Mouse (Mus musculus): ENCODE measurements around the gene Retreg1. TPM values are rescaled to one million over a fixed set of nuclear protein-coding genes. Genes with fewer than 3 reads are reported as not detected.

Retreg1 gene
- total RNA-seq, 1 experiment from 2014 or later = 200 TPM

DNA sequence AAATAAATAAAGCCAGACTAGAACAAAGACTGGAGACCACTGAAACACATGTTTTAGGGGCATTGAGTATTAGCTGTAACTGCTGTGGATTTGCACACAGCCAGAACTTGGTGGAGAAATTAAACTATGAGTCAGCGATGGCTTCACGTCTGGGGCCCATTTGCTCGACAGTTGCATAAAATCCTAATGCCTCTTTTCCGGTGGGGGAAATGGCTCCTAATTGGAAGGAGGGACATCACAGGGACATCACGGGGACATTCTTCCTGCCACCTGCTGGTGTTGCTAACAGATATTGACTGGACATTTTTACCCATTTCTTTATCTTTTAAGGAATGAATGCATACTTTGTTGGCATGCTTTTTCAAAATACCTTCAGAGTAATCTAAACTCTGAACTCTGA lies 26.1 kb downstream of the Retreg1 start:
- no peak for ATAC-seq (replicated peaks in 1 of 2; ENCODE audit: insufficient read depth in 1 of 2, low FRiP score in 2 of 2, low TSS enrichment in 1 of 2, low read depth in 1 of 2, poor library complexity in 2 of 2, severe bottlenecking in 2 of 2)

DNA sequence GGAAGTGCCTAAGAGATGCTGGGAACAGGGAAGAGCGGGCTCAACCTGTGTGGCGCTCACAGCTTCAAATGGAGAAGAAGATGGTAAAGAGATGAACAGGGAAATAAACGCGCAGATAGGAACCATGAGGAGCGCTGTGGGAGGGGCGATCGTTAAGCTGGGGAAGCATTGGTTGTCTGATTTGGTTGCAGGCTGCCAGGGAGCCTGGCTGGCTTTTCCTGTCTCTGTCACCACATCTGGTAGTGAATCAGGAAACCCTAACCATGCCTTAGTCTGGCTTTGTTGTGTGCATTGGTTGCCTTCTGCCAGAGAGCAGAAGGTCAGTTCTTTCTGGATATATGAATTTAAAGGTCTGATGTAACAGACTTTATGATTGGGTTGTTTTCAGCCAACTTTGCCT lies 28.5 kb downstream of the Retreg1 start:
- peak; percentile 69 to 86 for ATAC-seq (replicated peaks in 1 of 2; ENCODE audit: insufficient read depth in 1 of 2, low FRiP score in 2 of 2, low TSS enrichment in 1 of 2, low read depth in 1 of 2, poor library complexity in 2 of 2, severe bottlenecking in 2 of 2)

DNA sequence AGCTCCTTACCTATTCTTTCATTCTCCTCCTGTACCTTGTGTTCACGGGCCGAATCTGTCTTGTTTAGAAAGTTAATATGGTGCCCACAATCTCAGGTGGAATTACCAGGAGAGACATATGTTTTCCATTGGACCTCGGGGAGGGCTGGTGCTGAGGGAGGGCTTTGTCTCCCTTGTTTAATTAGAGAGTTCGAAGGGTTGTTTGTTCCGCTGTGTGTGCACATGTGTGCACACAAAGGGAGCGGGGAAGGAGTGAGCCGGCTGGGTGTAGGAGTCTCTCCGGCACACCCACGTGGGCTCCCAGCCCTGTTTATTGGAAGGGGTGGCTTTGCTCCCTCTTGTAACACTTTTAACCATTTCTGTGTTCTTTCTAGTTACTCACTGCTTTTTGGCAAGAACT lies 29.1 kb downstream of the Retreg1 start:
- ATAC-seq (replicated peaks in 1 of 2; ENCODE audit: insufficient read depth in 1 of 2, low FRiP score in 2 of 2, low TSS enrichment in 1 of 2, low read depth in 1 of 2, poor library complexity in 2 of 2, severe bottlenecking in 2 of 2) = no peak

DNA sequence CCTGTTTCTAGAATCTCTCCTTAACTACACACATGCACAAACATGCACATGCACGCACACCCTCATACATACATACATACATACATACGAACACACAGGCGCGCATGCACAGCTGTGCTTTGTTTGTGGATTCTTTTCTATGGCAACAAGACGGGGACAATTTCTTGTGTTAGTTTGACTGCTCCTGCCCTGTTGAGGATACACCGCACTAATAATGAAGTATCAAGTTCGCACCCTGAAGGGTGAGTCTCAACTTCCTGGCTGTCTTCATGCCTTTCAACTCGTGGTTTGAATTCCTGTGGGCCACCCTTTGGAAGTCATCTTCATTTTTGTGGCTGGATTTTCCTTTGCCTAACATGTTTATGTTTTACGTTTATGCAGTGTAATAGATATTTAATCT lies 29.7 kb downstream of the Retreg1 start:
- ATAC-seq (replicated peaks in 1 of 2; ENCODE audit: insufficient read depth in 1 of 2, low FRiP score in 2 of 2, low TSS enrichment in 1 of 2, low read depth in 1 of 2, poor library complexity in 2 of 2, severe bottlenecking in 2 of 2) = no peak

DNA sequence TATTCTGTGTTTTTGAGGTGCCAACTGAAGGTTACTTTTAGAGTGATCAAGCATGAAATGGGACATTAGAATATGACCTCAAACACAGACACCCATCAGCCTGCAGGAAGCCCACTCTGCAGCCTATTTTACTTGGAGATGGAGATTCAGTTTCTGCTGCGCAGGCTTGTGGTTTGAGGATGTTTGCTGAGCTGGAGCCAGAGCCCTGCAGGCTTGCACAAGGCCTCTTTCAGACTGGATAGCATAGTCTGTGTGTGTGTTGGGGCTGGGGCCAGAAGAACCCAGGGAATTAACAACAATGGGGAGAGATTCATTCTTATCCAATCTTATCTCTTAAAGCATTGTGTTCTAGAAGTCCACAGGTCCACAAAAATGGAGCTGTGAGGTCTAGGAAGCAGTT lies 30.6 kb downstream of the Retreg1 start:
- ATAC-seq (replicated peaks in 1 of 2; ENCODE audit: insufficient read depth in 1 of 2, low FRiP score in 2 of 2, low TSS enrichment in 1 of 2, low read depth in 1 of 2, poor library complexity in 2 of 2, severe bottlenecking in 2 of 2) = peak; percentile 33 to 43; a peak in 2 of 4 replicates

DNA sequence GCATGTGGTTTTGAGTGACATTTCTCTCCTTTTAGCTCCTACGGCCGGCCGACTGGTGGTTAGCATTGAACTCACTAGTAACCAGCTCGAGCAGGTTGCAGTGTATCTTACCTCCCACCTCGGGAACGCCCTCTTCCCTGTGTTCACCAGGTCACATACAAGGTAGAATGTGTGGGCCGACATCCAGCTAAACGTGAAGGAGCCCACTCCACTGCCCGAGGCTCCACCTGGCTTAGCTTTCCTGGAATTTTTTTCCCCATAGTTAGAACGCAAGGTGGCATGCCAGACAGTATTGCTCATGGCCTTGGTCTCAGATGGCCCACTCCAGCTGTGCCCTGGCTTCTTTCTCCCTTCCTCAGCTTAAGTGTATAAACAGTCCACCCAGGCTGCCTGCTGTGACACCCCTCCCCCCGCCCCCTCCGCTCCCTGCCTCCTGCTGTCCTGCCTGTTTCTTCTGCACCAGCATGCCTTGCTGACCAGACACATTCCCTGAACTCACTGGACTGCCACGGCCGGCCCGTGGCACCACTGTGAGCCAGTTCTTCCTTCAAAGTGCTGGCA lies 33.7 kb downstream of the Retreg1 start:
- ATAC-seq (replicated peaks in 1 of 2; ENCODE audit: insufficient read depth in 1 of 2, low FRiP score in 2 of 2, low TSS enrichment in 1 of 2, low read depth in 1 of 2, poor library complexity in 2 of 2, severe bottlenecking in 2 of 2) = no peak

DNA sequence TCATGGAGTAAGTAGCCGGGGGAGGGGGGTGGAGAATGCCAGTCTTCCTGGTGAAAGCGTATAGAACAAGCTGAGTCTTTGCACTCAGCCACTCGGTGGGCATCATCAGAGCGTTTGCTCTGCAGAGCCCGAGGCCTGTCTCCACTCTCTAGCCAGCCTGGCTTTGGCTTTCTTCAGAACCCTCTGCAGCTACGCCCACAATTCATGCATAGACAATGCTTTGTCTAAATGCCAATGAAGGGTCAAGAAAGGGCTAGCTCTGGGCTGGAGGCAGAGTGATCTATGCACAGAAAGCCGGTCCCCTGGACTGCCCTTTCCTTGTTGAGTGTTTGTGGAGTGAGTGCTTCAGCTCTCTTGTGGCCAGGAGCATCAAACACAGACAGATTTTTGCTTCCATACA lies 34.8 kb downstream of the Retreg1 start:
- no peak for ATAC-seq (replicated peaks in 1 of 2; ENCODE audit: insufficient read depth in 1 of 2, low FRiP score in 2 of 2, low TSS enrichment in 1 of 2, low read depth in 1 of 2, poor library complexity in 2 of 2, severe bottlenecking in 2 of 2)

DNA sequence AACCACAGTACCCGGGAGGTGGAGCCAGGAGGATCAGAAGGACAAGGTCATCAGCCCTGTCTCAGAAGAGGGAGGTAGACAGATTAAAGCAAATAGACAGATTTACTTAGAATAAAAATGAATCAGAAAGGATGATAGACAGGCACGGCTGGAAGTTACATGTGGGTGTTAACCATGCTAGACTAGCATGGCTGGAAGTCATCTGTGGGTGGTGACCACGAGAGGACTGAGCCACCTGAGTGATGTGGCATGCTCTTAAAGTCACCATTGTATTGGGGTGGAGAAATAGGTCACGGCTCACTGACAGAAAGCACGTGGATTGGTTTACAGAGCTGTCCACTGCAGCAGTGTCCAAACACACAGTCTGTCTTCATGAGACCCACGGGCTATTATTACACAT lies 36.2 kb downstream of the Retreg1 start:
- ATAC-seq (replicated peaks in 1 of 2; ENCODE audit: insufficient read depth in 1 of 2, low FRiP score in 2 of 2, low TSS enrichment in 1 of 2, low read depth in 1 of 2, poor library complexity in 2 of 2, severe bottlenecking in 2 of 2) = no peak

DNA sequence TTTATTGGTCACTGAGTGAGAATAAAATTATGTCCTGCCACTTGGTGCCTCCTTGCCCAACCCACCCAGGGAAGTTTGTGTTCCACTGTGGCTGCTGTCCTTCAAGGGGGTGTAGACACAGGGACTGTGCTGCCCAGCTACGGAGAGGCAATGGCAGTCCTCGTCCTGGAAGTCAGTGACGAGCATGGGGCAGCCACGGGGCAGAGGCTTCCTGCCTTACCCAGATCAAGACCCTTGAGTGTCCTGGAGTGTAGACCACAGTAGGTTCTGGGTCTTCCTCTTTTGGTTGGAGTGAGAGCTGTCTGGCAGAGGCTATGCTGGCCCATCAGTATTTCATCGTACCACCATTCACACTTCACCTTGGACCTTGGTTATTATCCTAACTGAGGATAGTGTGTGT lies 37.2 kb downstream of the Retreg1 start:
- ATAC-seq (replicated peaks in 1 of 2; ENCODE audit: insufficient read depth in 1 of 2, low FRiP score in 2 of 2, low TSS enrichment in 1 of 2, low read depth in 1 of 2, poor library complexity in 2 of 2, severe bottlenecking in 2 of 2) = peak; percentile 57 to 61

DNA sequence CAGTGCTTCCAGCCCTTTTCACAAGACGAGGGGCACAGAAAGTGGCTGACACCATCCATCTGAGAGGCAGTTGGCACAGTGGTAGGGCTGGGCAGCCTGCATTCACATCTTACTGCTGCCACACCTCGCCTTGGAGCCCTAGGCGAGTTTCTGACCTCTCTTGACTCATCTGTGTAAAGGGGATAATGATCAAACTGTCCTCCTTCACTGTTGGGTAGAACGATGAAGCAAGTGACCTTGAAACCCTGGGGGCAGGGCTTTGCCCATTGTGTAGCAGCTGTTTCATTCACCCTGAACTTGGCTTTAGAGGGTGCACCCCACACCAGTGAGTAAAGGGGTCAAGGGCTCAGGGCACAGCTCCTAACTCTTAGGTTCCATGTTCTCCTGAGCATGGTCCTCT lies 39.0 kb downstream of the Retreg1 start:
- no peak for ATAC-seq (replicated peaks in 1 of 2; ENCODE audit: insufficient read depth in 1 of 2, low FRiP score in 2 of 2, low TSS enrichment in 1 of 2, low read depth in 1 of 2, poor library complexity in 2 of 2, severe bottlenecking in 2 of 2)

DNA sequence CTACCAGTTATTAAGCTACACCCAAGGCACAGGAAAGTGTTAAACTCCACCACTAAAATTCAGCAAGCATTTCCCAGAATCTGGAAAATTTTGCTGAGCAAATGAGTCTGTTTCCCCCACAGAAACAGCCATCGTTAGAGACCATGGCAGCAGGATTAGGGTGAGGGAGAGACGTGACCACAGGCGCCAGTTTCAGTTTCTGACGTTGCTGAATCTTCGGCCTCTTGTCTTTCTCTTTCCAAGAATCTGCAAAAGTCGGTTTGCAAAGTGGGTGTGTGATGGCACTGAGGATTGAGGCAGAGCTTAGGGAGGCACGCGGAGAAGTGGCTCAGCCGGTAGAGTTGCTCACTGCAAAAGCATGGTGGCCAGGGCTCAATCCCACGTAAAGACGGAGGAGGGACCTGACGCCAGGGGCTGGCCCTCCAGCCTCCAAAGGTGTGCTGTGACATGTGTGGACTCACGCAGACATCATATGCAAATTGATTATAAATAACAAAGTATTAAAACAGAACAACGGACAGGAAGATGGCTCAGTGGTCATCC lies 41.5 kb downstream of the Retreg1 start:
- ATAC-seq (replicated peaks in 1 of 2; ENCODE audit: insufficient read depth in 1 of 2, low FRiP score in 2 of 2, low TSS enrichment in 1 of 2, low read depth in 1 of 2, poor library complexity in 2 of 2, severe bottlenecking in 2 of 2) = peak; percentile 36 to 54; a peak in 2 of 4 replicates

DNA sequence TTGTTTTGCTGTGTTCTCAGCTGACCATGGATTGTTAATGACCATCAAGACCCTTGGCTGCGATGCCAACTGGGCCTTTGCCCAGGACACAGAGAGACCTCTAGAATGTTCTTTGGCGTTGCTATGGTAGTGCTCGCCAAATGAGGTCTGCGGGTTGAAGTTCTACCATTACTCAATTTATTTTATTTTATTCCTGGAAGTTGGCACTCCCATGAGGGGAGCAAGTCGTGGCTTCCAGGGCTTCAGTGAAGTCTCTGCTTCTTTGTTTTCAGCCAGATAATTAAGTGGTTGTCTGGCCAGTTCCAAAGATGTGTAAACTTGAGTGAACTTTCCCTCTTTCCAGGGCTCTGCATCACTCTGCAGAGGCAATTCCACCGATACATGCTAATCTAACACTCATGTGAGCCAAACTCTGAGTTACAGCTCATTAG lies 43.6 kb downstream of the Retreg1 start:
- no peak for ATAC-seq (replicated peaks in 1 of 2; ENCODE audit: insufficient read depth in 1 of 2, low FRiP score in 2 of 2, low TSS enrichment in 1 of 2, low read depth in 1 of 2, poor library complexity in 2 of 2, severe bottlenecking in 2 of 2)

DNA sequence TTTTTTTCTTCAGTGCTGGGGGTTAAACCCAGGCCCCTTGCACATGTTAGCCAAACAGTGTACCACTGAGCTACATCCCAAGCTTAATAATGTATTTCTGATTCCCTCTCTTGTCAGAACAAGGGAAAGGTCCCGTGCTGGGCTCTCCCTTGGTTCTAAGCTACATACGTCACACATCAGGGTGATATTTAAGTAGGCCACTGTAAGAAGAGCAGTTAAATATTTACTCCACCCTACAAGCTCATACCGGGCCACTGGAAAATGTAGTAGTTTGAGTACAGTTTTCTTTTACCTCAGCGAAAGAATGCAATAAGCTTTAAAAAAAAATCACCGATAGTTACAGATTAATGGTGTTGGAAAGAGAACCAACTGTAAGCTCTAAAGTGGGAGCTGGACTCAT lies 46.9 kb downstream of the Retreg1 start:
- ATAC-seq (replicated peaks in 1 of 2; ENCODE audit: insufficient read depth in 1 of 2, low FRiP score in 2 of 2, low TSS enrichment in 1 of 2, low read depth in 1 of 2, poor library complexity in 2 of 2, severe bottlenecking in 2 of 2) = no peak

DNA sequence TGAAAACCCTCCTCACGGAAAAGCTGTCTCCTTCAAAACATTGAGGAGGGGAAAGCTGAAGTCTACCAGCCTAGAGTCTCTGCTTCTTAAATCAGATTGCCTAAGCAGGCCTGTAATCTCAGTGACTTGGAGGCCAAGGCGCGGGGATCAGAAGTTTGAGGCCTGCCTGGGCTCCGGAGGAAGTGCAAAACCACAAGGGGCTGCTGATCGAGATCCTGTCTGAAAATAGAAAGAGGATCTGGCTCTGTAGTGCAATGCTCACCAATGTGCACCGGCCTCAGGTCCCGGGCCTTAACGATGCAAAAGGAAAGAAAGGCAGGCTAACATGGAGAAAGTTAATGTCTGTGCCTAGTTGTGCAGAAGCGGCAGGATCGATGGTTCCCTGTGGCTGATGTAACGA lies 48.6 kb downstream of the Retreg1 start:
- ATAC-seq (replicated peaks in 1 of 2; ENCODE audit: insufficient read depth in 1 of 2, low FRiP score in 2 of 2, low TSS enrichment in 1 of 2, low read depth in 1 of 2, poor library complexity in 2 of 2, severe bottlenecking in 2 of 2) = peak; percentile 96 to 97

DNA sequence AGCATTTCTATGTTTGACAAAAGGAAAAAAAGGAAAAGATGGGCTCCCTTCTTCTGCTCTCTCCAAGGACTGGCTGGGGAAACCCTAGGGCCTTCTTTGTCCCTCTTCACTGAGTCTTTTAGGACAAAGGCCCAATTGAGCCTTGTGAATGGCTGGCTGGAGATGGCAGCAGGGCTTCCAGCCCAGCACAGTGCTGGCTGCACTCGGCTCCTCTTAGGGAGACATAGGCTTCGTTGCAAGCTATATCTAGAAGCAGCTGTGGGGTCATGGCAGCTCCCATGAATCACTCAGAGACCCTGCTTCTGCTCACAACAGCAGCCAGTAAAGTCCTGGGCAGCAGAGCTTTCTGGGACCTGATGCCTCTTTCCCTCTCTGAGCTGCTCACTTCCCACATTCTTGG lies 50.3 kb downstream of the Retreg1 start:
- ATAC-seq (replicated peaks in 1 of 2; ENCODE audit: insufficient read depth in 1 of 2, low FRiP score in 2 of 2, low TSS enrichment in 1 of 2, low read depth in 1 of 2, poor library complexity in 2 of 2, severe bottlenecking in 2 of 2) = no peak

DNA sequence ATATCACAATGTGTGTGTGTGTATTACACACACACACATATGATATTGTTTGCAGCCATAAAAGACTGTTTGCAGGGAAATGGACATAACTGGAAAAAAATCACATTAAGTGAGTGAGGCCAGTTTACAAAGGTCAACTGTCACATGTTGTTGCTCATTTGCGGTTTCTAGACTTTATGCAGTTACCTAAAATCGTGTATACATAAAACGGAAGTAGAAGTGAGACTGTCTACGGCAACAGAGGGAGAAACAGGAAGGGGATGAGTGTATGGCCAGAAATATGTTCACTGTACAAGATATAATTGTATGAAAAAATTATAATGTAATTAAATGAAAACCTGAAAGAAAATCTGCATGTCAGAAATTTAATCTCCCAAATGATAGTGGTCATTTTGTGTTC lies 53.8 kb downstream of the Retreg1 start:
- no peak; a peak in 1 of 4 replicates for ATAC-seq (replicated peaks in 1 of 2; ENCODE audit: insufficient read depth in 1 of 2, low FRiP score in 2 of 2, low TSS enrichment in 1 of 2, low read depth in 1 of 2, poor library complexity in 2 of 2, severe bottlenecking in 2 of 2)

DNA sequence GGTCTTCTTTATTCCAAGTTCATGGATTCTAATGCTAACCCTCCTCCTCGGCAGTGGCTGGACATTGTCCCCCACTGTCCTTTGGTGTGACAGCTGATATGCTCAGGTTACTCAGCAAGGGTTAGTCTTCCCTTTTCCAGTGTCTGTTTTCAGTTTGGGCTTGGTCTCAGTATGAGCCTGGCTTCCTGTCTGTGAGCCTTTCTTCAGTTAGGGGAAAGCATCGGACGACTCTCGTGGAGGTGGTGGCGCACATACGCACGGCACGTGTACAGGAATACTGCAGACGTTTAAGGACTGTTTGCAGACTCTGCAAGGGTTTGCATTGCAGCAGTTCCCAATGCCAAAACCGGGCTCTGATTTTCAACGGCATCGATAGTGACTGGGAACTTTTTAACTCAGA lies 54.6 kb downstream of the Retreg1 start:
- peak; percentile 24 to 43; a peak in 3 of 4 replicates for ATAC-seq (replicated peaks in 1 of 2; ENCODE audit: insufficient read depth in 1 of 2, low FRiP score in 2 of 2, low TSS enrichment in 1 of 2, low read depth in 1 of 2, poor library complexity in 2 of 2, severe bottlenecking in 2 of 2)

DNA sequence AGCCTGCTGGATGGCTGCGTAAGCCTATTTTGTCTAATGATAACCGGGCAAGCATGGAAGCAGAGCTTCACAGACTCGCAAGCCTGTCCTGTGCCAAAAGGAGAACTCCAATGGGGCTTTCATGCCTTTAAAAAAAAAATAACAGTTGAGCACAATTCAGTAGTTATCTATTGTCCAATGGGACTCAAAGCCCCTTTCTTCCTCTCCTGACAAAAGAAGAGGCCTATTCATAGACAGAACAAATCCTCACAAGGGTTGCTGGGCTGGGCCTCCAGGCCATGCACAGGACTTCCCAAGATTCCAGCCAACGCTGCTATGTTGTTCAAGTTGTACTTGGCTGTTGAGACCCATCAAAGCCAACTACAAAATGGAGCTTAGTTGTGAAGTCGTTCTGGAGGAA lies 56.0 kb downstream of the Retreg1 start:
- ATAC-seq (replicated peaks in 1 of 2; ENCODE audit: insufficient read depth in 1 of 2, low FRiP score in 2 of 2, low TSS enrichment in 1 of 2, low read depth in 1 of 2, poor library complexity in 2 of 2, severe bottlenecking in 2 of 2) = no peak

DNA sequence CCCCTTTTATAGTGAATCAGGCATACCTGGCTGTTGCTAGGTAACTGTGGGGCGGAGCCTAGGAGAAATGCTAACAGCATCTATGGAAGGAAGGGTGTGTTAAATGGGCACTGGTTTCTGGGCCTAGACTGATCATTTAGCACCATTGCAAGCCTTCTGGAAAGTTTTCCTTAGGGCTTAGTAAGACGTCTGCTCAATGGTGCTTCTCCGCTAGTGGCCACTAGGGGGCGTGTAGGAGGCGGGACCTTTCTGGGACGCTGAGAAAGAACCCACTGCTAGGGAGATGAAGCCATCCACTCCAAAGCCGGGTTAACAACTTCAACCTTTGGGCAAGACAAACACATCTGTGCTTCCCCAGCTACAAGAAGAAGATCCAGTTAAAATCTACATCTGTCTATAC lies 57.6 kb downstream of the Retreg1 start:
- ATAC-seq (replicated peaks in 1 of 2; ENCODE audit: insufficient read depth in 1 of 2, low FRiP score in 2 of 2, low TSS enrichment in 1 of 2, low read depth in 1 of 2, poor library complexity in 2 of 2, severe bottlenecking in 2 of 2) = peak; percentile 35 to 52; a peak in 3 of 4 replicates

Measured in hematopoietic stem cell, adult 5-6 weeks (primary cell).